Mouse (Mus musculus) lung, adult 2 months (tissue): ENCODE measurements around the gene Ube2j1.

ENCODE experiments used
- CTCF ChIP-seq: fragments of 200-500 bp; IDR thresholded peaks from 2 replicates; pipeline ENCODE4 v1.5.1; 2011; ENCODE audit warnings: mild to moderate bottlenecking, low read length, control low read depth; ENCODE audit not compliant: insufficient read depth
- POLR2A ChIP-seq: fragments of 200-500 bp; IDR thresholded peaks from 2 replicates; pipeline ENCODE4 v1.6.1; 2011; ENCODE audit warnings: low read depth, mild to moderate bottlenecking, control low read depth, low read length, borderline replicate concordance; ENCODE audit errors: extremely low read depth

DNA sequence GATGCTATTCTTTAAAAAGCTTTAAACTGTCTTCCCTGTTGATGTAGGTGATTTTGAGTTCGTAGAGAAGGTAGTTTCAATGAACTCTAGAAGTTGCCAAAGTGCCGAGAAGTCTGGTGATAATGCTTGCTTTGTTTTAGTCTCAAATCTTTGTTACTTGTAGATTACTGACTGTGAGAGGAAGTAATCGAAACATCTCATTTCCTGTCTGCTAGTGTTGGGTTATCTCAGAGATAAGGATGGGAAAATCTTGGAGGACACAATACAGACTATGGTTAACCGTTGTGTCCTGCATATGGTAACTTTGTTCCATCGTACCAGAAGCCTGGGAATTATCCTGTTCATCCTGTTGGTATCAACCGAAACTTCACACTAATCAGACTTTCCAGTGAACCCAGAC is 2.3 kb downstream of the Ube2j1 start:
- TF ChIP-seq POLR2A (no peak), CTCF (no peak)
